Mouse (Mus musculus): Measurements from ENCODE around the gene Slc24a2.

DNA sequence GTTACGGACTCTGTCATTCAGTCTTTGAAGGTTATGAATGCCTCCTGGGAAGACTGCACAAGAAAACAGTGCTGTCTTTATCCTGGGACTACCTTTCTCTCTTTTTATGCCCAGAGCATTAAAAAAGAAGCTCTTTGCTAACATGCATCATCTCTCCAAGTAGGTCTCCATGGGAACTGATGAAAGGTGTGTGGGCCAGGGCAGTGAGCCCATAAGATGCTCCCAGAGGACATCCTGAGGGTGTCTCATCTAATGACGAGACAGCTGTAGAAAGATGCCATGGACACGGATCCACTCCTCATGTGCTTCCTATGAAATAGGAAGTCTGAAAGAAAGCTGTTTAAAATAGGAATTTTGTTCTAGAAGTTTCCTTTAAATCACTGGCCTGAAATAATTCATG, 212.8 kb downstream of the Slc24a2 start:
- TF ChIP-seq CTCF (IDR thresholded peaks at IDR 0.05; ENCODE audit: borderline replicate concordance, control insufficient read depth, extremely low read depth, insufficient read depth, low read length, poor library complexity): no peak
- no peak for TF ChIP-seq POLR2A (IDR thresholded peaks at IDR 0.05; ENCODE audit: control insufficient read depth, extremely low read depth, insufficient read depth, low read length, poor library complexity)
